Mouse (Mus musculus): ENCODE measurements at regions not wholly inside any gene's neighbourhood (a gene's known extent, or its start where the extent isn't known, plus 50 kb on each side); places are given as distances from the start of the nearest gene placed in this dataset.

DNA sequence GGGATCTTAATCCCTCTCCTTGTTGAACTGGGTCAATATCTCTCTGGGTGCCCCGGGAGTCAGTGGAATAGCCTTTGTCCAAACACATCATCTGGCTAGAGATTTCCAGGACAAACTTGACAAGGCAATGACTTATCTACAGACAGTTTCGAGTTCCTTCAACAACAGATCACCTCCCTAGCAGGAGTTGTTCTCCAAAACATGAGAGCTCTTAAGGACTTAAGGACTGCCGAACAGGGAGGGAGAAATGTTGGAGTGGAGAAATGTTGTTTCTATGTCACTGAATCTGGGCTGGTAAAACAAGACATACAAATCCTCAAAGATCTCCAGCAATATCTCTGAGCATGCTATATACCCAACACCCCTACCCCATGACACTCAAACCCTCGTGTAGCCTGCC is 59.7 kb upstream of the Cox10 start:
- no peak for DNase-seq (ENCODE audit: low spot score in 2 of 2)

DNA sequence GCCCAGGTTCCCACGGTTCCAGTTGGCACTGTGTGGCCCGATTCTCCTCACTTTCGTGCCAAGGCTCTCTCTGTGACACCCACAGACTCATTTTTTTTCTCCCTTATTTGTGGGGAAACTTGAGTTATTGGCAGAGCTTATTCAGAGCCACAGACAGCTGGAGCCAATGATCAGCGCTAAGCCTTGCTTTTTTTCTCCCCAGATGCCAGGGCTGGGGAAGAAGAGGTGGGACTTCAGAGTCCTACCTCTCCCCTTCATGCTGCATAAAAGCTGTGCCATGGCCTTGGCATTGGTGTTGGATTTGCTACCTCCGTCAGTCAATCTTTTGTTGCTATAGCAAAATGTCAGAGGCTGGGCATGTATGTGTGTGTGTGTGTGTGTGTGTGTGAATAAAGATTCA is 56.5 kb upstream of the Cox10 start:
- no peak for DNase-seq (ENCODE audit: low spot score in 2 of 2)

DNA sequence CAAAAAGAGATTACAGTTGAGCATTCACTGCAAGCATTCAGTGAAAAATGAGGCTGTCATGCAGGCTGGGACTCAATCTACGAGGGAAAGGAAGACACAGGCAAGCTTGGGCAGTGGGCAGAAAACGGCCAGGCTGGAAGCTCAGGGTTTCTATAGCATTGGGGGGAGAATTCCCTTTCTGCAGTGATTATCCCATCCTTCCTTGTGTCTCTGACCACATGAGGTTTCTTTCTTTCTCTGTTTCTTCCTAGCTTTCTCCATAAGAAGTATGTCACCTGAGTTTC is 56.0 kb upstream of the Cox10 start:
- no peak for DNase-seq (ENCODE audit: low spot score in 2 of 2)

DNA sequence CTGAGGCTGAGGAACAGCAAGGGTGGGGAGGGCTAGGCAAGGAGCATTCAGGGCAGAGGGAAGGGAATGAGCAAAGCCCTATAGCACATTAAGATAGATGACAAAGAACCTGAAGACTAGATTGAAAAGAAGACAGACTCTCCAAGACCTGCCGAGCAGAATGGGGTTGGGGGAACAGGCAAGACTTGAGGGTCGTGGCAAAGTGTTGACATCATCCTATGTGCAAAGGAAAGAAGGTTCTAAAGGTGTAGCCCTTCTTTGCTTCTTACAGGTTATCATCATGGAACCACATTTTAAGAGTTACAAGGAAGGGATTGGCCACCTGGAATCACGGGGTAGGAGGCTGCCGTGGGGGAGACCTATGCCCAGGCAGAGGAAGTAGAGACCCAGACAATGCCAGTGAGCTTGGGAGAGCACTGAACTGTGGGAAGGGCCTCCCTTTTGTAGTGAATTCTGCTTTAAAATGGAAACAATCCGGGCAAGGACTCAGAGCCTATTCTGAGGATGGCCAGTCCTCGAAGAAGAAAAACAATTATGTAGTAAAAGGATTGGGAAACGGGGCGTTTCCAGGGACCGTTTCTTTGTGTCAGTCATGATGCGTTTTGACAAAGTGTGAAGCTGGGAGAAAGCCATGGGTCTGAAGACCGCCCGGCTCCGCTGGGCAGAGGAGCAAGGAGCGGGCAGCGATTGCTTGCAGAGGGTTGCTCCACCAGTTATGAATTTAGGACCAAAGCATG is 55.5 kb upstream of the Cox10 start:
- DNase-seq (ENCODE audit: low spot score in 2 of 2): no peak
